Mouse (Mus musculus) ES-E14 (cell line): ENCODE results near the gene Gm21961. TPM values are rescaled to one million over a fixed set of nuclear protein-coding genes. Genes with fewer than 3 reads are reported as not detected.
"Not testable (repeated sequence)": the region's sequence is repeated elsewhere in the genome, so short reads cannot be mapped to it uniquely, and the experiment has no call there.

Experiments used
- DNase-seq: peaks from one replicate; pipeline ENCODE4 v3.0.0-alpha.2; 2013; ENCODE audit warnings: low read depth, low spot score
- H3K27ac ChIP-seq: 2 replicates; pipeline ENCODE4 v1.5.1; 2012; ENCODE audit warnings: low read depth, mild to moderate bottlenecking, low read length, moderate library complexity, mixed read lengths; ENCODE audit not compliant: poor library complexity, insufficient read depth, severe bottlenecking
- H3K36me3 ChIP-seq: 2 replicates; pipeline ENCODE4 v1.6.1; 2012; ENCODE audit warnings: mild to moderate bottlenecking, low read length, moderate library complexity, mixed read lengths; ENCODE audit not compliant: control insufficient read depth, poor library complexity, insufficient read depth, severe bottlenecking
- H3K4me1 ChIP-seq, 2 experiments: fragments of 150-350 bp in 1 of 2; sonication (generic) in 1 of 2; 2 replicates each; pipeline ENCODE4 v1.6.1; 2012; ENCODE audit warnings: low read length in 2 of 2, mild to moderate bottlenecking in 1 of 2, mixed read lengths in 1 of 2; ENCODE audit not compliant: control insufficient read depth in 2 of 2, insufficient read depth in 2 of 2, poor library complexity in 1 of 2
- H3K4me3 ChIP-seq, 2 experiments: fragments of 150-350 bp in 1 of 2; sonication (generic) in 1 of 2; 2 replicates each; pipeline ENCODE4 v1.5.1; 2012; ENCODE audit warnings: low read length in 2 of 2, low read depth in 1 of 2, mild to moderate bottlenecking in 1 of 2, mixed read lengths in 1 of 2; ENCODE audit not compliant: insufficient read depth in 1 of 2, poor library complexity in 1 of 2, severe bottlenecking in 1 of 2
- H3K9ac ChIP-seq: 2 replicates; pipeline ENCODE4 v1.6.1; 2012; ENCODE audit warnings: low read depth, mild to moderate bottlenecking, low read length, mixed read lengths; ENCODE audit not compliant: poor library complexity, insufficient read depth, severe bottlenecking
- H3K9me3 ChIP-seq: fragments of 150-350 bp; sonication (generic); 2 replicates; pipeline ENCODE4 v1.6.1; 2012; ENCODE audit warnings: low read depth, mild to moderate bottlenecking, low read length; ENCODE audit not compliant: control insufficient read depth, insufficient read depth
- CHD2 ChIP-seq: IDR thresholded peaks from 2 replicates; pipeline ENCODE4 v1.6.1; 2014; ENCODE audit warnings: mild to moderate bottlenecking, low read depth, low read length, inconsistent platforms
- HCFC1 ChIP-seq: IDR thresholded peaks from 2 replicates; pipeline ENCODE4 v1.6.1; 2012; ENCODE audit warnings: low read length, inconsistent platforms, borderline replicate concordance; ENCODE audit not compliant: insufficient read depth
- MAFK ChIP-seq: IDR thresholded peaks from 2 replicates; pipeline ENCODE4 v1.6.1; 2014; ENCODE audit warnings: mild to moderate bottlenecking, low read depth, low read length, inconsistent platforms; ENCODE audit not compliant: insufficient read depth
- ZC3H11A ChIP-seq: IDR thresholded peaks from 2 replicates; pipeline ENCODE4 v1.6.1; 2012; ENCODE audit warnings: low read depth, mild to moderate bottlenecking, inconsistent platforms, low read length, borderline replicate concordance
- ZNF384 ChIP-seq: IDR thresholded peaks from 2 replicates; pipeline ENCODE4 v1.6.1; 2012; ENCODE audit warnings: low read depth, low read length, inconsistent platforms
- in situ Hi-C, 2 experiments: fragments of 600-800 bp; cut with MboI; formaldehyde crosslinking; loops; one replicate each; pipeline ENCODE4 v1.15.1; 2025; ENCODE audit warnings: low sequenced_read_pairs in 2 of 2, inconsistent platforms in 1 of 2; ENCODE audit not compliant: unreplicated experiment in 2 of 2
- total RNA-seq: library from RNA; depleted of rRNA; stranded (reverse); fragments of 300-350 nt; gene quantifications from 2 replicates; pipeline ENCODE4 v1.2.3, GENCODE M21; 2012; rRNA removed

The Gm21961 gene
- total RNA-seq, result not detected in 2 replicates

- in situ Hi-C loops, result no loop called here
- TF ChIP-seq CHD2 (no peak), ZC3H11A (no peak), ZNF384 (no peak), MAFK (no peak), HCFC1 (no peak)
- H3K36me3 ChIP-seq, result no peaks in the 10 kb centered on the region
- H3K4me1 ChIP-seq, result no peaks in the 10 kb centered on the region
- H3K9ac ChIP-seq, result no peak within 1 kb of the TSS
- H3K4me3 ChIP-seq, result no peak within 1 kb of the TSS
- H3K27ac ChIP-seq, result no peak within 1 kb of the TSS
- no peaks in the 10 kb centered on the region for H3K9me3 ChIP-seq
- no peak for DNase-seq
Measured at GRCm38 (mm10) chr15:65014804-65015203, at the start of gene Gm21961. Gm21961 (minus strand) TSS chr15:65014904.

GRCm38 (mm10) chr15:65041999-65042398, 27.3 kb upstream of the Gm21961 start:
- Histone ChIP-seq H3K9me3 (no peaks in the 10 kb centered on the region), H3K27ac (no peak overlapping the region), H3K4me1 (0 out of 4 replicates have a peak, but pooled peaks cover 0 to 2% of the 10 kb centered on the region in 2 experiments), H3K36me3 (no peaks in the 10 kb centered on the region), H3K9ac (no peak overlapping the region), H3K4me3 (no peak overlapping the region)
- peak; percentile 53; the same call in 1 of the 2 replicates for TF ChIP-seq MAFK
- TF ChIP-seq CHD2, result no peak
- in situ Hi-C loops, result no loop called here
- peak; percentile 6 for DNase-seq

- H3K4me1 ChIP-seq, in situ Hi-C loops, H3K4me3 ChIP-seq, H3K9ac ChIP-seq, H3K36me3 ChIP-seq, H3K9me3 ChIP-seq, H3K27ac ChIP-seq, DNase-seq: not testable (repeated sequence)
Measured at GRCm38 (mm10) chr15:65039216-65039615, 24.5 kb upstream of the Gm21961 start.

GRCm38 (mm10) chr15:65017971-65018370, 3.3 kb upstream of the Gm21961 start:
- Histone ChIP-seq H3K9me3 (no peaks in the 10 kb centered on the region), H3K36me3 (no peaks in the 10 kb centered on the region), H3K4me1 (no peaks in the 10 kb centered on the region), H3K27ac (no peak overlapping the region), H3K9ac (no peak overlapping the region), H3K4me3 (no peak overlapping the region)
- TF ChIP-seq MAFK (no peak), HCFC1 (no peak), CHD2 (no peak), ZC3H11A (no peak), ZNF384 (no peak)
- in situ Hi-C loops, result no loop called here
- no peak for DNase-seq

- Histone ChIP-seq H3K27ac (no peak overlapping the region), H3K9ac (no peak overlapping the region), H3K4me3 (no peak overlapping the region), H3K4me1 (no peaks in the 10 kb centered on the region), H3K36me3 (no peaks in the 10 kb centered on the region), H3K9me3 (no peaks in the 10 kb centered on the region)
- DNase-seq, result no peak
- in situ Hi-C loops, result no loop called here
- TF ChIP-seq CHD2, result no peak
- no peak for TF ChIP-seq MAFK
- TF ChIP-seq ZC3H11A, result no peak
- TF ChIP-seq ZNF384, result no peak
- no peak for TF ChIP-seq HCFC1
Measured at GRCm38 (mm10) chr15:65006177-65006576, 8.5 kb downstream of the Gm21961 start.
